Mouse (Mus musculus): Measurements from ENCODE around the gene Thada.

DNA sequence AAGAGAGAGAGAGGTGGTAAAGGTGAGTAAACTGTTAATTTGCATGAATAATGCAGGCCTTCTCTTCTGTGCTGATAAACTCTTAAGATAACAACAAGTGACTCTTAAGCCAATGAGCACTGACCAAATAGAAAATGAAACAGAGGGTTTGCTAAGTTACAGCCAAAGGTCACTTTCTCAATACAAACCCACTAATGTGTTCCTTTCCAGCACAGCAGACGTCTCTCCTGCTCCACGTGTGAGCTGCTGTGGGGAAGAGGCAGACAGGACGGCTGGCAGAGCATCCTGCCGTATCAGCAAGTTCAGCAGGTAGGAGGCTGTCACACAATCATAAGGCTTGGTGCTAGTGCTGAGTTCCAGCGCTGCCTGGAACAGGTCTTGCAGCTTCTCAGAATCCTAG is 34.0 kb downstream of the Thada start:
- TF ChIP-seq CTCF (IDR thresholded peaks at IDR 0.05; ENCODE audit: control insufficient read depth, insufficient read depth, low read length) (no peak), POLR2A (IDR thresholded peaks at IDR 0.05; ENCODE audit: borderline replicate concordance, control insufficient read depth, low read depth, low read length) (no peak)

Measured in bone marrow, adult 2 months (tissue).